Mouse (Mus musculus) megakaryocyte-erythroid progenitor cell, adult 5-6 weeks (primary cell): Measurements from ENCODE around the gene Mrgprd. TPM values are rescaled to one million over a fixed set of nuclear protein-coding genes. Genes with fewer than 3 reads are reported as not detected.

ENCODE experiments used
- ATAC-seq: replicated peaks from 2 replicates; pipeline ENCODE4 v1.8.0; 2016; ENCODE audit warnings: mild to moderate bottlenecking, inconsistent platforms; ENCODE audit not compliant: severe bottlenecking, poor library complexity, low FRiP score, low TSS enrichment
- total RNA-seq, 2 experiments: library from RNA; stranded (forward) in 1 of 2; stranded (reverse) in 1 of 2; fragments of 200-1000, 215-1000 nt in 1 of 2; fragments of >200 nt in 1 of 2; fragmentation: Nextera tagmentation in 1 of 2; gene quantifications; 2 replicates each; pipeline ENCODE4 v1.2.3; 2014 to 2017

The Mrgprd gene
- total RNA-seq (2014; fragmentation: Nextera tagmentation) (not detected in 2 replicates), total RNA-seq (2017) (not detected in 2 replicates)

- no peak for ATAC-seq
These were observed at the start of gene Mrgprd for GRCm38 (mm10) chr7:145314785-145315411. TSS of gene Mrgprd (plus strand) at chr7:145314835.

GRCm38 (mm10) chr7:145266011-145266410 is 48.6 kb upstream of the Mrgprd start:
- no peak for ATAC-seq

GRCm38 (mm10) chr7:145268890-145269289 is 45.7 kb upstream of the Mrgprd start:
- no peak for ATAC-seq

- ATAC-seq: no peak
These were observed 43.7 kb upstream of the Mrgprd start for GRCm38 (mm10) chr7:145270955-145271354.

- ATAC-seq: no peak
These were observed 39.1 kb upstream of the Mrgprd start for GRCm38 (mm10) chr7:145275488-145275887.

GRCm38 (mm10) chr7:145281396-145281795 is 33.2 kb upstream of the Mrgprd start:
- no peak for ATAC-seq

- ATAC-seq: no peak
These were observed 31.6 kb upstream of the Mrgprd start for GRCm38 (mm10) chr7:145283041-145283440.

GRCm38 (mm10) chr7:145283487-145284187 is 31.0 kb upstream of the Mrgprd start, which contains the start of gene Tpcn2:
TSS of gene Tpcn2 (minus strand) at chr7:145284011.
- peak; percentile 96 for ATAC-seq

- no peak for ATAC-seq
These were observed 30.3 kb upstream of the Mrgprd start for GRCm38 (mm10) chr7:145284293-145284692.

GRCm38 (mm10) chr7:145285476-145285875 is 29.2 kb upstream of the Mrgprd start:
- no peak for ATAC-seq

GRCm38 (mm10) chr7:145287410-145287809 is 27.2 kb upstream of the Mrgprd start:
- peak; percentile 64 for ATAC-seq

GRCm38 (mm10) chr7:145289302-145289701 is 25.3 kb upstream of the Mrgprd start:
- ATAC-seq: no peak

GRCm38 (mm10) chr7:145291847-145292246 is 22.8 kb upstream of the Mrgprd start:
- no peak for ATAC-seq

- no peak for ATAC-seq
These were observed 21.9 kb upstream of the Mrgprd start for GRCm38 (mm10) chr7:145292726-145293125.

- no peak for ATAC-seq
These were observed 20.8 kb upstream of the Mrgprd start for GRCm38 (mm10) chr7:145293859-145294258.

GRCm38 (mm10) chr7:145298666-145299490 is 15.8 kb upstream of the Mrgprd start:
- no peak for ATAC-seq

- ATAC-seq: no peak
These were observed 14.9 kb upstream of the Mrgprd start for GRCm38 (mm10) chr7:145299562-145300320.

GRCm38 (mm10) chr7:145300321-145301007 is 14.2 kb upstream of the Mrgprd start, which contains the start of gene Mrgprf:
TSS of gene Mrgprf (plus strand) at chr7:145300828.
- ATAC-seq: no peak

GRCm38 (mm10) chr7:145301008-145301340 is 13.7 kb upstream of the Mrgprd start:
- no peak for ATAC-seq
